Mouse (Mus musculus) common myeloid progenitor, adult 5-6 weeks (primary cell): ENCODE measurements around the gene Gpcpd1. TPM values are rescaled to one million over a fixed set of nuclear protein-coding genes. Genes with fewer than 3 reads are reported as not detected.
A peak's percentile ranks its signal among the peaks of the same experiment; 100 is the strongest.

ENCODE experiments used
- ATAC-seq: replicated peaks from 2 replicates; pipeline ENCODE4 v1.8.0; 2016; ENCODE audit warnings: low read depth, mild to moderate bottlenecking, moderate TSS enrichment, inconsistent platforms; ENCODE audit not compliant: poor library complexity, severe bottlenecking
- total RNA-seq: library from RNA; stranded (forward); fragments of 200-1000, 187-1606 nt; gene quantifications from 2 replicates; pipeline ENCODE4 v1.2.3, GENCODE M21; 2017

Gene Gpcpd1
- total RNA-seq, 1 experiment from 2014 or later, result 29.5 TPM

DNA sequence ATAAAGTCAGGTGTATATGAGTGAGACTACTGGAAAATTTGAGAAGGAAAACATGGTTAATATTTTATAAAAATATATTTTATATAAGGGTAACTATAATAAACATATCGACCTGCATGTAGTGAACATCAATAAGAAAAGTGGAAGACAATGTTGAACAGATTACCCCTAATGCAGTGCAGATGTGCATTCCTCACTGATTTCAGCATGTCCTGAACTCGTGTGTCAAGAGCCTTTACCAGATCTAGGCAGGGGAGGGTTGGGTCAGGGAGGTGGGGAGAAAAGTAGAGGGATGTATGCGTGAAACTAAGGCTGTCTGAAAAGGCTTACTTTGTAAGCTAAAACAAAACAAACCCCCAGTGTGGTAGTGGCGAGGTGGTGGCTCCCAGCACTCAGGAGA, 61.4 kb downstream of the Gpcpd1 start:
- ATAC-seq, result no peak

DNA sequence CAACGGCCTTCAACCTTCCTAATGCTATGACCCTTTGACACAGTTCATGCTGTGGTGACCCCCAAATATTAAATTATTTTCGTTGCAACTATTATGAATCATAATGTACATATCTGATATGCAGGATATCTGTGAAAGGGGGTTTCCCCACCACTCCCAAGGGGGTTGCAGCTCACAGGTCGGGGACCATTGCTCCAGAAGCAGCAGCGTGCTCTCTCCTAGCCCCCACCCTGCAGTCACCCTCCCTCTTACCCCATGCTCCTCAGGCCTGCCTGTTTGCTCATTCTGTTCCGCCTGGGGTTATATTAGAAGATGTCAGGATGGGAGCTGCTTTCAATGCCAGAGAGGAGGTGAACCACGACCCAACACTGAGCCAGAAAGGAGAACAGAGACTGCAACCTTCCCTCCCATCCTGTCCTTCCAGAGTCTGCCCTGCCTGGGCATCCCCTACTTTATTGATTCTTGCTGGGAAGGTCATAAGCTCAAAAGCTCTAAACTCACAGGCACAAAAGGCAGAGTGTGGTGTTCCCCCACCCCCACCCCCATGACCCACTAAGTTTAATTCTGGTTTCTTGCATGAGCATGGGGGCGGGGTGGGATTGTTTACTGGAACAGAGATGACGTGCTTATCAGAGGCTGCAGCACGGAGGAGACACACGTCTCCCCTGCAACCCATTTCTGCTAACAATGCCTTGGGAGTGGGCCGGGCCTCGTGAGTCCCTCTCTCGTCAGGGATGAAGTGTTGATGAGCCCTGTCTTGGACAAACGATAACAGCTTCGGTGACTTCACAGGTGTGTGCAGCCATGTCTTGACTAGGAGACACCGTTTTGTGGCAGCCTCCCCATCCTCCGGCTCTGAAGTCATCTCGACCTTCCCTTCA, 69.3 kb downstream of the Gpcpd1 start:
- ATAC-seq, result no peak

DNA sequence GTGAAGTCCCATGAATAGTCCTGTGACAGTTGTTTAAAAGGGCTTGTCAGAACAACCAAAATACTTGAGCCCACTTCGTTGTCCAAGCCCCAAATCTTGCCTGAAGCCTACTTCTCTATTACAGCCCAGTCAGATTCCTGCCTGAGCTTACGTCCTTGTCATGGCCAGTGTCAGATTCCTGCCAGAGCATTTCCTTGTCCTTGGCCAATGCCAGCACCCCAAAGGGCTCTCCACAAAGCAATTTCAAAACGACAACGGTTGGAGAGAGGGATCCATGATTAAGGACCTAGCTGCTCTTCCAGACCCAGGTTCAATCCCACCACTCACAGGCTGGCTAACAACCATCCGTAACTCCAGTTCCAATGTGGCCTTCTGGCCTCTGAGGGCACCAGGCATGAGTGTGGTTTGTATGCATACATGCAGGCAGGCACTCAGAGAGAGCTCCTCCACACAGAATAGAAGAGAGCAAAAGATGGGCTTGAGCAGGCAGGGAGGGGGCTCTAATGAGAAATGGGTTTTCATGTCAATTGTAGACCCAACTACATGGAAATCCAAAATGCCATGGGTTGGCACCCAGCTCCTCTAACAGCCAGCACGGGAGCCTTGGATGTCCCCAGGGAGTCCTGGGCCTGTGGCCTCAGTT, 70.2 kb downstream of the Gpcpd1 start:
- no peak for ATAC-seq

DNA sequence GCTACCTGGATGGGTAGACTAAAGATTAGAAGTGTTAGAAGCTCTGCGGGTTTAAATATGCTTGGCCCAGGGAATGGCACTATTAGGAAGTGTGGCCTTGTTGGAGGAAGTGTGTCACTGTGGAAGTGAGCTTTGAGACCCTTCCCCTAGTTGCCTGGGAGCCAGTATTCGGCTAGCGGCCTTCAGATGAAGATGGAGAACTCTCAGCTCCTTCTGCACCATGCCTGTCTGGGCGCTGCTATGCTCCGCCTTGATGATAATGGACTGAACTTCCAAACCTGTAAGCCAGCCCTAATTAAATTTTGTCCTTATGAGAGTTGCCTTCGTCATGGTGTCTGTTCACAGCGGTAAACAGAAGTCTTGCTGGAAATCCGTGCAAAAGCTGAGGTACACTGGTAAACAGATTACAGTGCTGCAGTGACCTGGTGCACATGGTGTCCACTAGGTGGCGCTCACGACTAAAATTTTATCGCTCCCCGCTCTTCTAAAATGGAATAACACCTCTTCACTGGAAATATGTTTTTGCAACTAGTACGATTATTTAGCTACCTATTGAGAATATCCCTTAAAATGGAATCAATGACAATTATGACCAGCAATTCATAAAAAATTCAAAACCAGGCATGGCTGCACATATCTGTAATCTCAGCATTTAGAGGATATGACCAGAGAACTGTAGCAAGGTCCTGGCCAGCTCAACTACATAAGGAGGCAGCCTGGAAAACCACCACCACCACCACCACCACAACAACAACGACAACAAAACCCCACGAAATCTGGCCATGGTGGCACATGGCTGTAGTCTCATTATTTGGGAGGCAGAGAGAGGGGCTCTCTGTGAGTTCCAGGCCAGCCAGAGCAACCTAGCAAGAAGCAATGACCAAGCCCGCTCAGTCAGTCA, 71.1 kb downstream of the Gpcpd1 start:
- peak; percentile 39 for ATAC-seq

DNA sequence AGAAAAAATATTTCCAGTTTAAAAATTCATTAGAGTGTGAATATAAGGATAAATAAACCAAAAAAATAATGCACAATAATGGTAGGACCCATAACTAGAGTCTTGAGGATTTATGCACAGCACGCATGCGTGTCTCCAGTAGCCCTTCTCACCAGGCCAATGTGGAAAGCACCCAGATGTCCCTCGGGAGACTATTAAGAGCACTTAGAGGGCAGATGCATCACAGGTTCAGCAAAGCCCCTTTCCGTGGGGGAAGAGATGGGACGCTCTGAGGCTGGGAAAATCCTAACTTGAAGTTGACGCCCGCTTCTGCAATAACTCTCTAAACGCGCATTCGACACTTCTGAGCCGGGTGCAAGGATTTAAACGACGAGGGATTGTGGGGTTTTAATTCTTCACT, 71.9 kb downstream of the Gpcpd1 start:
- no peak for ATAC-seq

DNA sequence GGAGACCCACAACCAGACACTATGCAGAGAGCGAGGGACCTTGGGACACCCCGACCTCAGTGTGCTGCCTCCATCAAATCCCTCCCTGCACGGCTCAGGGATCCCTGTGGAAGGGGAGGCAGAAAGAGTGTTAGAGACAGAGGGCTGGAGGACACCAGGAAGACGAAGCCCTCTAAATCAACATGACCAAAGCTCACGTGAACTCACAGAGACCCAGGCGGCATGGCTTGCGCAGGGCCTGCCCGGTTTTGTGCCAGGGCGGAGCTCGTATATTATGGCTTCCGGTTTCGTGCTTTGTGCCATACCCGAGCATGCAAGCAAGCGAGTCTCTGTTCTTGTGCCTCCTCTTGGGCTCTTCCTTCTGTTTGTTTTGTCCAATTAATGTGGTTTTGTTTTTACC, 72.5 kb downstream of the Gpcpd1 start:
- no peak for ATAC-seq

DNA sequence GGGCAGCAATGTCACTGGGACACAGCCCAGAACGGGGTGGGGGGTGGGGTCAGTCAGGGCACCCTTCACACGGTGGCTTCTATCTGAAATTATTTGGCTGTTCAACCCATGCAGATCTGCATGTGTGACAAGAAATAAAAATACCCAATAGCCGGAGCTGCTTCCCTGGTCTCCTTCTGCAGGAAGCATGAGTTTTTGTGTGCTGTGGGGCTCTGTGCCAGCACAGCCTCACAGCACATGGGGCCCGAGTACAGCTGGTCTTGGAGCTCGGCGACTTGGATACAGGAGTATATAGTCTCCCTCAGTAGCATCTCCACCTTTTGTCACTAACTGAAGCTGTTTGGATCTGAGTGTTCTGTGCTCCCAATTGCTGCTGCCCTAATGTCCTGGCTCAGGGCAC, 73.2 kb downstream of the Gpcpd1 start:
- no peak for ATAC-seq

DNA sequence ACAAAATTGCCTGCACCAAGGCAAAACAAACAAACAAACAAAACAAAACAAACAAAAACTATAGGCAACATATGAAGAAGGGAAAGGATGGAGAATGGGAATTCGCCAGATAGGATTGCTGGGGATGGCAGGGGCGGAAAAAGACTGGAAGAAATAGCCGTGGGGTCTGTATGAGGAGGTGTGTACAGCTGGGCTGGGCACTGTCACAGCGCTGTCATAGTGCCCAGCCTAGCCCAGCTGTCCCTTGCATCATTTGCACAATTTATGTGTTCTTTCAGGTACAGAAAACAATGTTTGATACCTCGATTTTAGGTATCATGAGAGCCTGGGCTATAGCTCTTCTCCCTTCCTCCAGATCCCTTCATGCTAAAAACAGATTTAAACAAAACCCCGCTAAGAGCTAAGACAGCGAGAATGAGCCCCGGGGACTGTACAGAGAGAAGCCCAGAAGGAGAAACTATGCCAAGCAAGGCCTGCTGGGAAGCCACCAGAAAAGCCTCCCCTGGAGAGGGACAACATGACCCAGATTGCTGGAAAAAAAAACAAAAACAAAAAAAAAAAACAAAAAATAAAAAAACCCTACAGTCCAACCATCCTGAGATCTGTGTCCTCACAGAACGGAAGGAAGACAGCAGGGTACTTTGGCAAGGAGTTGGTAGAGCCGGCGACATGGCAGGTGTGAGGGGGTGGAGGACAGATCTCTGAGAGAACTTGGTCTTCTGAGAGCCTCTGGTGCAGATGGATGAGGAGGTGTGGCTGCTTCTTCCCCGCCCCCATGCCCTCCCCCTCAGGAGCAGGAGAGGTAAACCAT, 74.0 kb downstream of the Gpcpd1 start:
- no peak for ATAC-seq

DNA sequence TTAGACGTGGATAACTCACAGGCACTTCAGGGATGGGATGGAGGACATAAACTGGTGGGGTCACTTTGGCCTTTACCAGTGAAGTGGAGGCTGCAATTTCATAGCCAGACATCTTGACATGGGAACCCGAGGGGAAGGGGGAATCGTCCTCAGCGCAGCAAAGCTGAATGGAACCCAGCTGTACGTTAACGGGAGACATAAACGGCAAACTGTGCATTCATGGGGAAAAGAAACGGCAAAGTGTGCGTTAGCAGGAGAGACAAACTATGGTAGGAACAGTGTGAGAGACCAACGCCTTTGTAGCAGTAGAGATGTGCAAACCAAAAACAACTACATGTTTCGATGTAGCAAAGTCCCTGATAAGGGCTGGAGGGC, 74.6 kb downstream of the Gpcpd1 start:
- no peak for ATAC-seq

DNA sequence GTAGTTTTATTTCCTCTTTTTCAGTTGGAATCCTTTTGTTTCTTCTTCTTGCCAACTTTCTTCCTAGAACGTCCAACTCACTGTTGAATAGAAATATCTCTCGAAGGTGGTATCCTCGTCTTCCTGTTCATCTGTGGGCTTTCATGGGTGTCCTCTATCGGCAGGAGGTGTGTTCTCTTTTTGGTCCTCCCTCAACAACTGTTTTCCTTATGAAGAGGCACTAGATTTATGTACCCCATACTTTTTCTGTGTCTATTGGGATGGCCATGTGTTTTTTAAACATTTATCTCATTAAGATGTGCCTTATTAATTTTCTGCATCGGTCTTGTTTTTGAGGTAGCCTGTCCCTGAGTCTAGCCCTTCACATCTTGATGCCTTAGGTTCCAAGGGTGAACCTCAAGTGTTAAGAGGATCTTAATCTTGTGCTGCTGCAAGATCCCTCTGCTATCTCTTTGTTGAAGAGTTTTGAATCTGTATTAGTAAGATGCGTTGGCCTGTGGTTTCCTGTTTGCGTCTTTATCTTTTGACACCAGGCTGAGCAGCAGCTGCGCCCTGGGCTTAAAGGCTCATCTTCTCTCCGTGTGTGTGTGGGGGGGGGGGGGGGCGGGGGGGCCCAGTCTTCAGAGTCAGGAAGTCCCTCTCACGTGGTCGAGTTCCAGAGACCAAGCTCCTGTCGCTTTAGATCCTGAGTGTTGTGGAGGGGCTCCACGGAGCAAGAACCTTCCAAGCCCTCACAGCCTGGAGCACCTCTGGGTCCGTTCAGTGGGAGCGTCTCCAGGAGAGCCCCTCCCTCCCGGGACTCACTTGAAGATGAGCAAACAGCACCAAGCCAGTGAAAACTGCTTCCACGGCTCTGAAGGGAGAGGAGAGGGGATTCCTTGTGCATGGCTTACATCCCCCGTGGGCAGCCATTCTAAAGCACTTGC, 75.2 kb downstream of the Gpcpd1 start:
- ATAC-seq, result peak; percentile 71

DNA sequence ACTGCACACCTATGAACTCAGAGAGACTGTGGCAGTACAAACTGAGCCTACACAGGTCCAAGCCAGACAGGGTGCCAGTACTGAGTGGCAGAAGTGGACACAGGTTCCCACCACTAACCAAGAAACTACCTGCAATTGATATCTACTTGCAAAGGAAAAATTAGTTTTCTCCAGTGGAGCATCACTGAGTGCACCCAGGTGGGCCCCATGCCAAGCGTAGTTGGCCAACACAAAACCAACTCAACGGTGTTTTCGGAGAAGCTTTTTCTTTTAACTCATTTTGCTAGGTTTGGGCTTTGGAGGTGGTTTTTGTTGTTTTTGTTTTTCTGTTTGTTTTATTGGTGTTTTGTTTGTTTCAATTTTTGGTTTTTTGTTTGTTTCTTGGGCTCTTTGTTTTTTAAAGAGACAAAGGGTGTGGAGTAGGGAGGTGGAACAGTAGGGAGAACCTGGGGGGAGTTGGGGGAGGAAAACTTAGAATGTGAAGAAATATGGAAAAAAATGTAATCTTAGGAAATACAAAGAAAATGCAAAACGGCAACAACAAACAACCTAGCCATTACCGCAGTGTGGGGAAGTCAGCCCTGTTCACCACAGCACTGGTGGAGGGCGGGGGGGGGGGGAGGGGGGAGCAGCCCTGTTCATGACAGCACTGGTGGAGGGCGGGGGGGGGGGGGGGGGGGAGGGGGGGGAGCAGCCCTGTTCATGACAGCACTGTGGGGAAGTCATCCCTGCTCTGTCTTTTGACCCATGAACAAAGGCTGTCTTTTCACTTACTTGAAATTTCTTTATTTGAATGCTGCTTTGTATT, 76.3 kb downstream of the Gpcpd1 start:
- ATAC-seq, result peak; percentile 6

DNA sequence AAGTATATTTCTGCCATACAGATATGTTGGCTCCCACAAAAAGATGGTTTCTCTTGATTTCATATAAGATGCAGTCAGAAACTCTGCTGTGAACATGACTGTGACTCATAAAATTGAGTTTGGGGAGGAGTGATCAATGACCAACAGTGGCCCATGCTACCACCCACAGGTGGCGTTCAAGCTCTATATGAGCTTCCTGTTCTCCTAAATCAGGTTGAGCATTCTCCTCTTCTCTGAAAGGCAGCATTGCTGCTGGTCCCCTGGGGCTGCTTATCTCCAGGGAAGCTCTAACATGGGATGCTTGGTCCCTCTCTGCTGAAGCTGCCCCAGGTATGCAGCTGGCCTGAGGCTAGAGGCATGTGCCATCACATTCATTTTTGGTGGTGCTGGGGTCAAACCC, 77.8 kb downstream of the Gpcpd1 start:
- no peak for ATAC-seq

DNA sequence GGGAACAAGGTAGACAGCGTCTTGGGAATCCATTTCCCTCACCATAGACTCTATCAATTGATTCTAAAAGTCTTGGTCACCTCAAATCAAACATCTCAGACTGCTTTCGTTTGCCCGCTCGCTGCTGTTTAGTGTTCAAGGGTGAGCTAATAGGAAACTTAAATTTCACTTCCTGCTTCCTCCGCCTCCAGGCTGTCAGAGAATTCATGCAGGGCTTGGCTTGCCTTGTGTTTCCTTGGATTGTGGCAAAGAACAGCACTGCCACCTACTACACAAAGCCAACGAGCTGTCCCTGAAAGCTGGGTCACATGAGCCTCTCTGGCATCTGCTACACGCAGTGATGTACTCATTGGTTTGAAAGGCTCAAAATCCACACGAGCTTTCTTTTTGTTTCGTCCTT, 78.3 kb downstream of the Gpcpd1 start:
- no peak for ATAC-seq

DNA sequence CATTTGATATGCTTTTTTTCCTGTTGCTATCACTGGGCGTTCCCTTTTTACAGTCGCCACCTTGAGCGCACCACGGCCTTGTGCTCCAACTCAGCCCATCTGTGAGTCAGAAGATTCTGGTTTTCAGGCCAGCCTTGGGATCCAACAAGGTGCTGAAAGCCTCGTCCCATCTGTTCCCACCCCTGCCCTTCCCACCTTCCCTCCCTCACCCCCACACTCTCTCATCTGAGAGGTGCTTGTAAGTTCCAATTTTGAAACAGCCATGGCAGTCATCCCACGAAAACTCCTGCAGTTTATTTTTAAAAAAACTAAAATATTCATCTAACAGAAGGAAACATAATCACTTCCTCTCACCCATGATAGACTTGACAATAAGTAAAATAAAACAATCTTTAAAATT, 80.0 kb downstream of the Gpcpd1 start:
- no peak for ATAC-seq

DNA sequence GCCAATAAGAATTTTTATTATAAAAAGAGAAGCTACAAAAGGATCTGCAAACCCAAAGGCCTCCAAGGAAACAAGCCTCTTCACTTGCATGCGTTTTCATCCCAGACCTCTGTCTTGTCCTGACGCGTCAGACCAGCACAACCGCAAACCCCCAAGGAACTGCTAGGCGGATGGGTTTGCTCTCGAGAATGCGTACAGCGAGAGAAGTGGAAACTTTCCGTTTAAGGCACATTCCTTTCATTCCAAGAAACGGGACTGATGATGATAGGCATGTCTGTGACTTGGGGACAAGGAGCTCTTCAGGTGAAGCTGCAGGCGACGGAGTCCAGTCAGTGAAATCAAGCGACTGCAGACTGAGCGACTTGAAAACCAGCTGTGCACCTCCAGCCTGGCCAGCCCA, 80.4 kb downstream of the Gpcpd1 start:
- ATAC-seq, result no peak

DNA sequence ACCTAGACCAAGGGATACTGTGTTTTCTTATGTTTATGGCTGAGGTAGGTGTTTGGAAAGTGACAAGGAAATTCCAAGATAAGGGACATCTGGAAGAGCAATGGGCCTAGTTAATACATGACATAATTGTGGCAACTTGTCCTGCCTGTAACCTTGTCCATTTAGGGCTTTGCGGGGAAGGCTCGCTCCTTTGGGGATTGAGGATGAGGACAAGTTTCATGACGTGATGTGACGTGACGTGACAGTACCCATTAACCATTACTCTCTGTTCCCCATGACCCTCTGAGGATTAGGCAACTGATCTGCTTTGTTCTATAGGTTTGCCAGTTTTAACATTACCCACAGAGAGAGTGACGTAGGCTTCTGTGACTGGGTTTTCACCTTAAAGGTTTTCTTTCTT, 81.7 kb downstream of the Gpcpd1 start:
- no peak for ATAC-seq

DNA sequence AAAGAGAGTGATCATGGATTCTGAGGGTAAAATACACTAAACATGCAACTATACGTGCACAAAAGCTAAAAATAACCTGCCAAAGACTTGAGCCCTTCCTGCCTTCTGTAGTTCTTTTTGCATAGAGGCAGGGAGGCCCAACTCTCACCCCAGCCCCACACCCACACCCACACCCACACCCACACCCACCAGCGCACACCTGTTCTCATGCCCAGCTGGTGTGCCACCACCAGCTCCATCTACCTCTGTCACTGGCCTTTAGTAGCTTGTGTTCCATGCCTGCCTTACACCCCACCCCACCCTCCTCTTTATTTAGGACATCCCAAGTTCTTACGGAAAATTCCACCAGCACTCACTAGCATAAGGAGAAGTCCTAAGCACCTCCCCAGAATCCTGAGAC, 89.2 kb downstream of the Gpcpd1 start:
- ATAC-seq, result no peak
